Mouse (Mus musculus): Measurements from ENCODE around the gene Mmp3.
"Not testable (repeated sequence)": the region's sequence is repeated elsewhere in the genome, so short reads cannot be mapped to it uniquely, and the experiment has no call there.

The Mmp3 gene

GRCm38 (mm10) chr9:7445522-7445921 lies at the start of gene Mmp3:
Mmp3 (plus strand) TSS chr9:7445822.
- DNase-seq (ENCODE audit: low read depth, low spot score) = no peak

- DNase-seq (ENCODE audit: low read depth, low spot score) = not testable (repeated sequence)
Measured at GRCm38 (mm10) chr9:7396556-7396955, 49.1 kb upstream of the Mmp3 start.

- DNase-seq (ENCODE audit: low read depth, low spot score) = no peak
Measured at GRCm38 (mm10) chr9:7453302-7453701, 7.7 kb downstream of the Mmp3 start.

- no peak for DNase-seq (ENCODE audit: low read depth, low spot score)
Measured at GRCm38 (mm10) chr9:7470262-7470661, 24.6 kb downstream of the Mmp3 start.

- DNase-seq (ENCODE audit: low read depth, low spot score) = no peak
Measured at GRCm38 (mm10) chr9:7483684-7484394, 38.2 kb downstream of the Mmp3 start.

- DNase-seq (ENCODE audit: low read depth, low spot score) = peak; percentile 72
Measured at GRCm38 (mm10) chr9:7501138-7501537, 55.5 kb downstream of the Mmp3 start.

- no peak for DNase-seq (ENCODE audit: low read depth, low spot score)
Measured at GRCm38 (mm10) chr9:7502051-7502450, 56.4 kb downstream of the Mmp3 start, which contains the start of gene Mmp10. Mmp10 (plus strand) TSS chr9:7502352.

All from CD4-positive helper T cell, adult 2 months (primary cell).